Mouse (Mus musculus) hindbrain, embryonic 16.5 days (tissue): ENCODE measurements around the gene Foxi1. TPM values are rescaled to one million over a fixed set of nuclear protein-coding genes. Genes with fewer than 3 reads are reported as not detected.

ENCODE experiments used
- ATAC-seq: fragments of 200-750 bp; cut with Nextera tagmentation; 2 replicates; pipeline ENCODE4 v1.8.0; 2017; ENCODE audit warnings: moderate TSS enrichment, moderate library complexity
- H3K27ac ChIP-seq: fragments of 300-500 bp; sonication (generic); 2 replicates; pipeline ENCODE4 v1.5.1; 2014; ENCODE audit warnings: low read depth, mild to moderate bottlenecking, control low read depth, low read length, moderate library complexity
- H3K27me3 ChIP-seq: fragments of 300-500 bp; sonication (generic); replicated peaks from 2 replicates; pipeline ENCODE4 v1.6.1; 2014; ENCODE audit warnings: low read length; ENCODE audit not compliant: control insufficient read depth, insufficient read depth
- H3K36me3 ChIP-seq: fragments of 300-500 bp; sonication (generic); 2 replicates; pipeline ENCODE4 v1.6.1; 2014; ENCODE audit warnings: mild to moderate bottlenecking, low read length, moderate library complexity, mixed read lengths; ENCODE audit not compliant: control insufficient read depth, insufficient read depth
- H3K4me1 ChIP-seq: fragments of 300-500 bp; sonication (generic); 2 replicates; pipeline ENCODE4 v1.6.1; 2014; ENCODE audit warnings: low read depth, low read length; ENCODE audit not compliant: control insufficient read depth, insufficient read depth
- H3K4me2 ChIP-seq: fragments of 300-500 bp; sonication (generic); 2 replicates; pipeline ENCODE4 v1.6.1; 2014; ENCODE audit warnings: mild to moderate bottlenecking, low read length, control low read depth, moderate library complexity
- H3K4me3 ChIP-seq: fragments of 300-500 bp; sonication (generic); 2 replicates; pipeline ENCODE4 v1.5.1; 2014; ENCODE audit warnings: mild to moderate bottlenecking, low read length, control low read depth, moderate library complexity
- H3K9ac ChIP-seq: fragments of 300-500 bp; sonication (generic); 2 replicates; pipeline ENCODE4 v1.6.1; 2014; ENCODE audit warnings: low read depth, mild to moderate bottlenecking, control low read depth, low read length, moderate library complexity
- H3K9me3 ChIP-seq: fragments of 300-500 bp; sonication (generic); 2 replicates; pipeline ENCODE4 v1.6.1; 2014; ENCODE audit warnings: mild to moderate bottlenecking, low read length, moderate library complexity; ENCODE audit not compliant: control insufficient read depth
- WGBS: fragments of 180-500 bp; shearing (Covaris S2); extraction: QIAGEN DNeasy Blood & Tissue Kit; methylation state at CpG from one replicate; pipeline ENCODE4 v1.1.7; 2014; 5-methylcytosine and 5-hydroxymethylcytosine counted together
- polyA plus RNA-seq: library from polyadenylated mRNA; unstranded; fragments of >200 nt; fragmentation: Nextera tagmentation; extraction: Ambion mirVana; gene quantifications from 2 replicates; pipeline ENCODE4 v1.2.1, GENCODE M21; 2015

The Foxi1 gene
- polyA plus RNA-seq, 1 experiment from 2014 or later, result not detected

DNA sequence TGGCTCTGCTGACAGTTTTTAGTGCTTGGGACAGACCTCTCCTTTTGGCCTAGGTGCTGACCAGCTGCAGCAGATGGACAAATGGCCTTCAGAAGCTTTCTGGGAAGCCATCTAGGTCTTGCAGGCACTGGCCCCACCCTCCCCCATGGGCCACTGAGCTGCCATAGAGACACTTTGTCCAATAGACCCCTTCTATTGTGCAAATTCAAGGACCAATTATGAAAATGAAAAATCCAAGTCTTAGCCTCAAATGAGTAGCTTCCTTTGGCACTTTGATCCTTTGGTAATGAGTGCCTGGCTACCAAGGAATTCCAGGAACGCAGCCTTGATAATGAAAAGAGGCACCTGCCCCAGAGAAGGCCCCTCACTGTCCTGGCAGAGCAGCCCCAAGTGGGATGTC, 36.7 kb downstream of the Foxi1 start:
- no peak overlapping the region for H3K27ac ChIP-seq
- no peak overlapping the region for H3K4me3 ChIP-seq
- H3K9me3 ChIP-seq, result no peaks in the 10 kb centered on the region
- H3K4me1 ChIP-seq, result no peaks in the 10 kb centered on the region
- H3K9ac ChIP-seq, result no peak overlapping the region
- WGBS, result 74% methylated on average over 1 of the region's 1 CpGs
- no peak for ATAC-seq
- H3K27me3 ChIP-seq, result no peaks in the 10 kb centered on the region
- H3K36me3 ChIP-seq, result no peaks in the 10 kb centered on the region
- H3K4me2 ChIP-seq, result no peak overlapping the region

DNA sequence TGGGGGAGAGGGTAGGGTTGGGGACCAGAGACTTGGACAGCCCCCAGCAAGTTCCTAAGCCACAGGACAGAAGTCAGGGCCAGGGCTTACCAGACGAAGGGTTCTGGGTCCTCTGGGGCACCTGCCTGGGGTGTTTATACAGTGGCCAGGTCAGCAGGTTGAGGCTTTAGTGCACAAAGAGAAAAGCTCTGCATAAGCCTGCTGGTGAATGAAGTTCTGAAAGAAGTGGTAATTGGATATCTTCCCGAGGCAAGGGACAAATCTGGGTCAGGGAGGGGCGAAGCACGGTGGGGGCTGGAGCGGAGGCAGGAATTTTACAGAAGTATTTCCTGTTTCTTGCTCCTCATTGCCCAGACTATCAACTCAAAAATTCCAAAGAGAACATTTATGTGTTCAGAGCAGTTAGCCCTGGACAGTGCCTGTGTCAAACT, 38.4 kb downstream of the Foxi1 start:
- Histone ChIP-seq H3K4me2 (no peak overlapping the region), H3K27me3 (no peaks in the 10 kb centered on the region), H3K9me3 (no peaks in the 10 kb centered on the region), H3K4me1 (no peaks in the 10 kb centered on the region), H3K27ac (no peak overlapping the region), H3K9ac (no peak overlapping the region), H3K4me3 (no peak overlapping the region), H3K36me3 (no peaks in the 10 kb centered on the region)
- ATAC-seq, result no peak
- 38% methylated on average over 5 of the region's 5 CpGs for WGBS

DNA sequence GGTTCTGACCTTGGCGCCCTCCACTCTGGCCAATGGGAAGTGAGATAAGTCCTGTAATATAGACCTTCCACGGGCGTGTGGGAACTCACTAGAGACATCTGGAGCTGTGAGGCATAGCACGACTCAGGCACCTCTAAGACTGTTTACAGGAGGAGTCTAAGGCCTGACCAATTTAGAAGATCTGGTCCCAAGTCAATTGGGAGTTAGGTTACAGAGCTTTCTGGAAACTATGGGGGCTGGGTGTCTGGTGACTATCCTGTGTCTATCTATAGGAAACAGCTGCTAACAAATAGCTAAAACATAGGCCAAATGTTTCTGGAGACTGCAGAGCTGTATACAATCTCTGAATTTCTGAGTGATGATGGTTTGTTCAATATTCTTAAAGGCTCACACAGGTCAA, 41.5 kb downstream of the Foxi1 start:
- Histone ChIP-seq H3K4me1 (no peaks in the 10 kb centered on the region), H3K9me3 (no peaks in the 10 kb centered on the region), H3K27ac (no peak overlapping the region), H3K9ac (no peak overlapping the region), H3K4me3 (no peak overlapping the region), H3K27me3 (no peaks in the 10 kb centered on the region), H3K4me2 (no peak overlapping the region), H3K36me3 (no peaks in the 10 kb centered on the region)
- WGBS, result 86% methylated on average over 4 of the region's 4 CpGs
- no peak for ATAC-seq

DNA sequence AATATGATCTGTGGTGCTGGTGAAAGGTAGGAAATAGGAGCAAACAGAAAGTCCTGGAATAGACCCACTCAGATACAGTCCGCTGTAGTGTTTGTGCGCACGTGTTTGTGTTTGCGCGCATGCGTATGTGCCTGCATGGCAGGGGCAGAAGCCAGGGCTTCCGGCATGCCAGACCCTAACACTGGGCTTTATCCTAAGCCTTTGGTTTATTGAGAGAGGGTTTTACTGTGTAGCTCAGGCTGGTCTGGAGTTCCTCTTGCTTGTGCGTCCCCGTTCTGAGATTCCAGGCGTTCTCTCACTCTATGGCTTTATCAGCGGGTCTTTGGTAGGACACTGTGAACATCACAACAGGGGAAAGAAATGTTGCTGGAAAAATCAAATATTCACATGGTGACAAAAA, 42.6 kb downstream of the Foxi1 start:
- H3K27ac ChIP-seq, result no peak overlapping the region

DNA sequence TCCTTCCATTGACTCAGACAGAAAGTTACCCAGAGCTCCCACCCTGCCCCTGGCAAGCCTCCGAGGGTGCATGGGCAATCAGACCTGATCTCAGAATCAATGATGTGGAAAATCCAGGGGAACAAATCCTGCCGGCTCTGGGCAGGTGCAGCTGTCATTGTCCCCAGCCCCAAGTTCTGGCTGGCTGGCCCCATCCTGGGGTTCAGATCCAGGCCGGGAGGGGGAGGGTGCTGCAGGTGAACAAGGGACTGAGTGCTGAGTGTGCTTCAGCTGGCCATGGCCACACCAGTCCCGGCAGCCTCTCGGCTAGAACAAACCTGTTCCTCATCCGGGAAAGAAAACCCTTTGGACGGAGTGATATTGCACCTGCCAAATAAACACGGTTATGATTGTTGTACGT, 49.0 kb downstream of the Foxi1 start:
- 81% methylated on average over 9 of the region's 9 CpGs for WGBS
- Histone ChIP-seq H3K4me1 (no peaks in the 10 kb centered on the region), H3K9me3 (no peaks in the 10 kb centered on the region), H3K4me2 (no peak overlapping the region), H3K4me3 (no peak overlapping the region), H3K9ac (no peak overlapping the region), H3K27me3 (no peaks in the 10 kb centered on the region), H3K36me3 (no peaks in the 10 kb centered on the region), H3K27ac (no peak overlapping the region)
- ATAC-seq, result no peak

More for the DNA sequence above, 42.6 kb downstream of the Foxi1 start:
- no peak for ATAC-seq
- no peaks in the 10 kb centered on the region for H3K27me3 ChIP-seq
- H3K36me3 ChIP-seq, result no peaks in the 10 kb centered on the region
- H3K4me2 ChIP-seq, result no peak overlapping the region
- no peaks in the 10 kb centered on the region for H3K9me3 ChIP-seq
- WGBS, result 98% methylated on average over 11 of the region's 11 CpGs
- no peak overlapping the region for H3K4me3 ChIP-seq
- no peaks in the 10 kb centered on the region for H3K4me1 ChIP-seq
- H3K9ac ChIP-seq, result no peak overlapping the region

DNA sequence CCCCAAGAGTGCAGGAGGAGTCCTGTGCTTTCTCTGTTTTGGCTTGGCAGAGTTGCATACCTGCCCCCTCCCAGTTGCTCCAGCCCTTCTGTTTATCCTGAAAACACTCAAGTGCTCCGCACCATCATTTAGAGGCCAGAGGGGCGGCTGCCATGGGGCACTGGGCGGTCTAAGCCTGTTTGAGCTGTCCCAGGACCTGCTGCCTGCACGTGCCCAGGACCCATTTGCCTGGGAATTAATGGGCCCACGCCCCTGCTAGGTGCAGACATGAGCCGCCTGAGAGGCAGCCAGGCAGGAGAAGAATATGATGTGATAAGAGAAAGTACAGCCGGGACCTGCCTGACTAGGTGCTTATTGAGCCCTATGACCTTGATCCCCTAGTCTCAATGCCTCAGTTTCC, 52.7 kb downstream of the Foxi1 start:
- WGBS, result 83% methylated on average over 7 of the region's 7 CpGs
- no peak for ATAC-seq
- Histone ChIP-seq H3K27me3 (no peaks in the 10 kb centered on the region), H3K4me2 (no peak overlapping the region), H3K4me1 (no peaks in the 10 kb centered on the region), H3K9me3 (no peaks in the 10 kb centered on the region), H3K4me3 (no peak overlapping the region), H3K27ac (no peak overlapping the region), H3K9ac (no peak overlapping the region), H3K36me3 (no peaks in the 10 kb centered on the region)

Other genes starting within 250 kb of the Foxi1 start
- gene Kcnmb1, start 245.1 kb downstream of the Foxi1 start, polyA plus RNA-seq, result 0.20 and 0.52 TPM in 2 replicates
- gene Kcnip1, start 214.9 kb downstream of the Foxi1 start, polyA plus RNA-seq, result 129 and 146 TPM in 2 replicates
- 2.3 TPM in 2 replicates for gene Lcp2, start 161.2 kb downstream of the Foxi1 start, polyA plus RNA-seq
- gene 4930469K13Rik, start 109.5 kb downstream of the Foxi1 start, polyA plus RNA-seq, result 7.9 and 9.6 TPM in 2 replicates
- 3.6 and 5.1 TPM in 2 replicates for gene Fam196b, start 106.7 kb upstream of the Foxi1 start, polyA plus RNA-seq